Comparison of ENCODE assay signal across 13 mouse cellular contexts in the genomic region with DNA sequence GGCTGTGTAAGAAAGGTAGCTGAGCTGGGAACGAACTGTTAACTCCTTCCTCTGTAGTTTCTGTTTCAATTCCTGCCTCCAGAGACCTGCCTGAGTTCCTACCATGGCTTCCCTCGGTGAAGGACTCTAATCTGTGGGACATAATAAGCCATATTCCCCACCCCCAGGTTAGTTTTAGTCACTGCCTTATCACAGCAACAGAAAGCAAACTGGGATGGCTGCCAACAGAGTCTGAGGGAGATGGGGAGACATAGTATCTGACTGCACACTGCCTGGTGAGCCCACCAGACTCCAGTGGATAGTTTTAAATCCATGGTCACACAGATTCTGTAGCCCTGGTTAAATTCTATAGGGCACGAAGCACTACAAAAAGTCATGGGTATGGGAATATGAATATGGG. TPM values are rescaled to one million over a fixed set of nuclear protein-coding genes. Genes with fewer than 3 reads are reported as not detected.
DNase-seq lines count a peak whose midpoint lies in the region; ATAC-seq and TF ChIP-seq lines count a peak whose summit lies in the region.
"Had no signal": no experiment of that assay in that cellular context is flagged by ENCODE, and none has a peak within 500 bp of the region (broad histone marks: within the 10 kb centered on the region; RNA-seq: fewer than 3 reads in every experiment).

No protein-coding gene starts in this region.

- no peaks in the 10 kb centered on the region for H3K9me3 ChIP-seq in intestine, embryonic 15.5 days
- no peaks in the 10 kb centered on the region for H3K9me3 ChIP-seq in intestine, postnatal 0 days (ENCODE audit: control insufficient read depth)
- no peaks in the 10 kb centered on the region for H3K9me3 ChIP-seq in stomach, postnatal 0 days (ENCODE audit: control insufficient read depth, low read length)
- H3K9me3 ChIP-seq: hindbrain, embryonic 15.5 days; liver, embryonic 15.5 days had no signal

- no peak overlapping the region for H3K27ac ChIP-seq in intestine, embryonic 15.5 days
- no peak overlapping the region for H3K27ac ChIP-seq in intestine, postnatal 0 days (ENCODE audit: low read depth, low read length)
- H3K27ac ChIP-seq in gastrocnemius, adult 2 months = no peak overlapping the region
- H3K27ac ChIP-seq in stomach, postnatal 0 days (replicated peaks) = no peak overlapping the region
- H3K27ac ChIP-seq: hindbrain, embryonic 15.5 days; liver, embryonic 15.5 days had no signal

- no peak overlapping the region for H3K4me3 ChIP-seq in intestine, embryonic 15.5 days (replicated peaks)
- H3K4me3 ChIP-seq in intestine, postnatal 0 days (ENCODE audit: low read depth, low read length) = no peak overlapping the region
- no peak overlapping the region for H3K4me3 ChIP-seq in gastrocnemius, adult 2 months
- no peak overlapping the region for H3K4me3 ChIP-seq in stomach, postnatal 0 days (ENCODE audit: low read depth, low read length)
- H3K4me3 ChIP-seq: hindbrain, embryonic 15.5 days; liver, embryonic 15.5 days; myocyte had no signal

- H3K4me2 ChIP-seq in intestine, embryonic 15.5 days (replicated peaks) = no peak overlapping the region
- no peak overlapping the region for H3K4me2 ChIP-seq in intestine, postnatal 0 days (replicated peaks; ENCODE audit: low read depth)
- H3K4me2 ChIP-seq in stomach, postnatal 0 days (replicated peaks; ENCODE audit: low read depth) = no peak overlapping the region
- H3K4me2 ChIP-seq: hindbrain, embryonic 15.5 days; liver, embryonic 15.5 days had no signal

- no peaks in the 10 kb centered on the region for H3K36me3 ChIP-seq in intestine, embryonic 15.5 days
- H3K36me3 ChIP-seq in intestine, postnatal 0 days (ENCODE audit: control insufficient read depth, insufficient read depth) = no peaks in the 10 kb centered on the region
- no peaks in the 10 kb centered on the region for H3K36me3 ChIP-seq in stomach, postnatal 0 days (ENCODE audit: control insufficient read depth, insufficient read depth, low read length)
- H3K36me3 ChIP-seq: hindbrain, embryonic 15.5 days; liver, embryonic 15.5 days had no signal

- no peak overlapping the region for H3K9ac ChIP-seq in intestine, embryonic 15.5 days
- no peak overlapping the region for H3K9ac ChIP-seq in intestine, postnatal 0 days (ENCODE audit: low read depth, low read length)
- H3K9ac ChIP-seq in stomach, postnatal 0 days (ENCODE audit: low read length) = no peak overlapping the region
- H3K9ac ChIP-seq: hindbrain, embryonic 15.5 days; liver, embryonic 15.5 days had no signal

- no peaks in the 10 kb centered on the region for H3K27me3 ChIP-seq in intestine, embryonic 15.5 days (replicated peaks)
- no peaks in the 10 kb centered on the region for H3K27me3 ChIP-seq in intestine, postnatal 0 days (replicated peaks; ENCODE audit: control insufficient read depth, insufficient read depth, low read length)
- no peaks in the 10 kb centered on the region for H3K27me3 ChIP-seq in stomach, postnatal 0 days (ENCODE audit: control insufficient read depth, insufficient read depth, low read length)
- H3K27me3 ChIP-seq: hindbrain, embryonic 15.5 days; liver, embryonic 15.5 days had no signal

- no peaks in the 10 kb centered on the region for H3K4me1 ChIP-seq in intestine, embryonic 15.5 days (replicated peaks)
- H3K4me1 ChIP-seq in intestine, postnatal 0 days (replicated peaks; ENCODE audit: control insufficient read depth, insufficient read depth, low read length) = no peaks in the 10 kb centered on the region
- no peaks in the 10 kb centered on the region for H3K4me1 ChIP-seq in stomach, postnatal 0 days (replicated peaks; ENCODE audit: control insufficient read depth, insufficient read depth)
- H3K4me1 ChIP-seq: hindbrain, embryonic 15.5 days; liver, embryonic 15.5 days had no signal

- TF ChIP-seq EP300 in stomach, postnatal 0 days (optimal IDR thresholded peaks at IDR 0.05) = no peak

- 0 out of 2 replicates have a peak, but pooled peaks have one; percentile 25 for ATAC-seq in intestine, embryonic 15.5 days
- ATAC-seq in intestine, postnatal 0 days = no peak
- ATAC-seq in common myeloid progenitor, adult 5-6 weeks (replicated peaks; ENCODE audit: low read depth, poor library complexity, severe bottlenecking) = peak; percentile 29; the same call in 1 of the 2 replicates
- no peak for ATAC-seq in stomach, postnatal 0 days (ENCODE audit: low FRiP score, low TSS enrichment)

- WGBS in intestine, embryonic 15.5 days = 72% methylated on average over 3 of the region's 3 CpGs
- WGBS in intestine, postnatal 0 days = 58% methylated on average over 3 of the region's 3 CpGs
- WGBS in stomach, postnatal 0 days = 67% methylated on average over 3 of the region's 3 CpGs

- peak; percentile 65 for DNase-seq in testis, postnatal 10 days (ENCODE audit: low spot score)
- no peak for DNase-seq in testis, postnatal 14 days (ENCODE audit: low spot score)
- peak; percentile 34 for DNase-seq in right cerebral cortex, postnatal 4 days
- DNase-seq in gastrocnemius, adult 2 months = no peak
- DNase-seq in stomach, postnatal 0 days (ENCODE audit: low spot score) = no peak
- DNase-seq: cerebellum, adult 11 months; thymus, adult 2 months had no signal

- TF ChIP-seq CTCF in intestine, postnatal 0 days (IDR thresholded peaks at IDR 0.05; ENCODE audit: low read depth) = no peak
- no peak for TF ChIP-seq CTCF in gastrocnemius, adult 2 months (IDR thresholded peaks at IDR 0.05)
- no peak for TF ChIP-seq CTCF in stomach, postnatal 0 days (IDR thresholded peaks at IDR 0.05; ENCODE audit: low read depth)

- intact Hi-C loops in gastrocnemius, adult 2 months (cut with DNase I) = no loop called here

RNA-seq across cellular contexts. Expression of gene Akap2, which starts 16.0 kb away (rescaled TPM):
- 22.3 and 22.5 TPM in 2 replicates for polyA plus RNA-seq in intestine, embryonic 15.5 days (2015; fragmentation: Nextera tagmentation; extraction: Ambion mirVana)
- polyA plus RNA-seq in intestine, postnatal 0 days (2015; fragmentation: Nextera tagmentation; extraction: Ambion mirVana) = 9.6 and 12.4 TPM in 2 replicates
- total RNA-seq in common myeloid progenitor, adult 5-6 weeks (2017) = 2.2 TPM in 1 of 2 replicates, not detected in the other
- 10 to 100 TPM; 28.3 to 42.6 TPM for total RNA-seq in gastrocnemius, adult 2 months (2021)
- polyA plus RNA-seq in stomach, postnatal 0 days (2015; fragmentation: Nextera tagmentation; extraction: Ambion mirVana) = 10.5 and 11.4 TPM in 2 replicates

Comparison
In these comparisons a context has a peak if more than half of its experiments do, and no peak if none do; other contexts are left out.
1. ATAC-seq: peak in intestine, embryonic 15.5 days (single experiment) and common myeloid progenitor, adult 5-6 weeks (single experiment); none in intestine, postnatal 0 days (single experiment) and stomach, postnatal 0 days (single experiment).
2. DNase-seq: peak in testis, postnatal 10 days (single experiment) and right cerebral cortex, postnatal 4 days (single experiment); none in testis, postnatal 14 days (single experiment), gastrocnemius, adult 2 months (single experiment) and stomach, postnatal 0 days (single experiment).